Mouse (Mus musculus) CH12.LX (cell line): ENCODE measurements around the gene H2-M10.6. TPM values are rescaled to one million over a fixed set of nuclear protein-coding genes. Genes with fewer than 3 reads are reported as not detected.

Source experiments
- DNase-seq: peaks from one replicate; pipeline ENCODE4 v3.0.0-alpha.2; 2013; ENCODE audit errors: extremely low read depth
- H3K27ac ChIP-seq: 2 replicates; pipeline ENCODE4 v1.5.1; 2012; ENCODE audit warnings: low read depth, mild to moderate bottlenecking, control low read depth, moderate library complexity; ENCODE audit not compliant: insufficient read depth
- H3K27me3 ChIP-seq: replicated peaks from 2 replicates; pipeline ENCODE3; 2012; ENCODE audit warnings: inconsistent platforms
- H3K36me3 ChIP-seq, 2 experiments: replicated peaks in 1 of 2; 2 replicates each; pipeline versions ENCODE3 to v1.6.1; 2012; ENCODE audit warnings: inconsistent platforms in 1 of 2, low read length in 1 of 2, mild to moderate bottlenecking in 1 of 2, mixed read lengths in 1 of 2, moderate library complexity in 1 of 2; ENCODE audit not compliant: control insufficient read depth in 1 of 2, insufficient read depth in 1 of 2
- H3K4me1 ChIP-seq, 2 experiments: 2 replicates each; pipeline ENCODE4 v1.6.1; 2012; ENCODE audit warnings: inconsistent platforms in 1 of 2, moderate library complexity in 1 of 2; ENCODE audit not compliant: insufficient read depth in 2 of 2, control insufficient read depth in 1 of 2
- H3K4me2 ChIP-seq: 2 replicates; pipeline ENCODE4 v1.6.1; 2012; ENCODE audit warnings: low read depth, mild to moderate bottlenecking, control low read depth; ENCODE audit not compliant: poor library complexity, insufficient read depth, severe bottlenecking
- H3K4me3 ChIP-seq, 3 experiments: fragments of 150-350 bp in 1 of 3; sonication (generic) in 1 of 3; replicated peaks in 1 of 3; 2 replicates each; pipeline versions ENCODE3 to v1.5.1; 2011 to 2012; ENCODE audit warnings: low read depth in 2 of 3, low read length in 2 of 3, mild to moderate bottlenecking in 2 of 3, moderate library complexity in 2 of 3, control low read depth in 1 of 3, improper control_type of control experiment in 1 of 3, inconsistent platforms in 1 of 3, mixed read lengths in 1 of 3; ENCODE audit not compliant: poor library complexity in 1 of 3
- H3K79me2 ChIP-seq: replicated peaks from 2 replicates; pipeline ENCODE4 v1.6.1; 2012; ENCODE audit warnings: mild to moderate bottlenecking, moderate library complexity; ENCODE audit not compliant: control insufficient read depth, poor library complexity, insufficient read depth, severe bottlenecking; ENCODE audit errors: extremely low read depth
- H3K9ac ChIP-seq: 2 replicates; pipeline ENCODE4 v1.6.1; 2012; ENCODE audit warnings: low read depth, mild to moderate bottlenecking, control low read depth, moderate library complexity; ENCODE audit not compliant: insufficient read depth
- H3K9me3 ChIP-seq: replicated peaks from 2 replicates; pipeline ENCODE3; 2012; ENCODE audit warnings: low read length, inconsistent platforms, mixed read lengths
- BHLHE40 ChIP-seq: IDR thresholded peaks from 2 replicates; pipeline ENCODE4 v1.6.1; 2011; ENCODE audit warnings: mild to moderate bottlenecking, low read depth, low read length, improper control_type of control experiment
- E2F4 ChIP-seq: IDR thresholded peaks from 2 replicates; pipeline ENCODE4 v1.6.1; 2011; ENCODE audit warnings: low read depth, low read length, improper control_type of control experiment; ENCODE audit not compliant: insufficient replicate concordance
- ETS1 ChIP-seq: conservative IDR thresholded peaks from 2 replicates; pipeline ENCODE4 v1.6.1; 2012; ENCODE audit warnings: low read depth, mild to moderate bottlenecking, inconsistent platforms, low read length, improper control_type of control experiment, moderate library complexity
- IRF4 ChIP-seq: IDR thresholded peaks from 2 replicates; pipeline ENCODE4 v1.6.1; 2014; ENCODE audit warnings: low read depth, mild to moderate bottlenecking, inconsistent platforms, low read length, improper control_type of control experiment
- JUN ChIP-seq: IDR thresholded peaks from 2 replicates; pipeline ENCODE4 v1.6.1; 2011; ENCODE audit warnings: low read depth, mild to moderate bottlenecking, low read length, improper control_type of control experiment, moderate library complexity; ENCODE audit not compliant: insufficient read depth
- MAFK ChIP-seq: IDR thresholded peaks from 2 replicates; pipeline ENCODE4 v1.6.1; 2011; ENCODE audit warnings: low read length, improper control_type of control experiment; ENCODE audit not compliant: insufficient replicate concordance
- MEF2A ChIP-seq: IDR thresholded peaks from 2 replicates; pipeline ENCODE4 v1.6.1; 2014; ENCODE audit warnings: low read depth, mild to moderate bottlenecking, inconsistent platforms, low read length, improper control_type of control experiment, borderline replicate concordance
- MXI1 ChIP-seq: IDR thresholded peaks from 2 replicates; pipeline ENCODE4 v1.6.1; 2011; ENCODE audit warnings: mild to moderate bottlenecking, low read depth, low read length, improper control_type of control experiment
- MYC ChIP-seq: IDR thresholded peaks from 2 replicates; pipeline ENCODE4 v1.6.1; 2011; ENCODE audit warnings: low read depth, mild to moderate bottlenecking, improper control_type of control experiment, low read length
- NELFE ChIP-seq: IDR thresholded peaks from 2 replicates; pipeline ENCODE4 v1.6.1; 2011; ENCODE audit warnings: low read depth, low read length, improper control_type of control experiment
- POLR2A ChIP-seq: IDR thresholded peaks from 2 replicates; pipeline ENCODE4 v1.6.1; 2011; ENCODE audit warnings: low read depth, mild to moderate bottlenecking, improper control_type of control experiment, low read length
- RAD21 ChIP-seq: IDR thresholded peaks from 2 replicates; pipeline ENCODE4 v1.6.1; 2011; ENCODE audit warnings: low read depth, mild to moderate bottlenecking, low read length, improper control_type of control experiment, moderate library complexity
- RCOR1 ChIP-seq: conservative IDR thresholded peaks from 2 replicates; pipeline ENCODE4 v1.6.1; 2012; ENCODE audit warnings: low read depth, mild to moderate bottlenecking, inconsistent platforms, low read length, improper control_type of control experiment
- SIN3A ChIP-seq: IDR thresholded peaks from 2 replicates; pipeline ENCODE4 v1.6.1; 2012; ENCODE audit warnings: low read length, improper control_type of control experiment, inconsistent platforms
- SMC3 ChIP-seq: IDR thresholded peaks from 2 replicates; pipeline ENCODE4 v1.6.1; 2011; ENCODE audit warnings: low read depth, low read length, improper control_type of control experiment
- TBP ChIP-seq: conservative IDR thresholded peaks from 2 replicates; pipeline ENCODE4 v1.6.1; 2011; ENCODE audit warnings: low read depth, low read length, improper control_type of control experiment
- USF1 ChIP-seq: IDR thresholded peaks from 2 replicates; pipeline ENCODE4 v1.6.1; 2014; ENCODE audit warnings: low read depth, mild to moderate bottlenecking, inconsistent platforms, low read length, improper control_type of control experiment
- USF2 ChIP-seq: conservative IDR thresholded peaks from 2 replicates; pipeline ENCODE4 v1.6.1; 2011; ENCODE audit warnings: low read depth, low read length, improper control_type of control experiment
- ZKSCAN1 ChIP-seq: IDR thresholded peaks from 2 replicates; pipeline ENCODE4 v1.6.1; 2012; ENCODE audit warnings: low read depth, inconsistent platforms, low read length, improper control_type of control experiment, borderline replicate concordance
- ZNF384 ChIP-seq: IDR thresholded peaks from 2 replicates; pipeline ENCODE4 v1.6.1; 2012; ENCODE audit warnings: low read depth, low read length, improper control_type of control experiment, inconsistent platforms
- dilution Hi-C: fragments of 300-500 bp; cut with MboI; formaldehyde crosslinking; loops from 2 replicates; pipeline ENCODE4 v1.14.3; 2020; ENCODE audit warnings: low sequenced_read_pairs; ENCODE audit not compliant: extremely low pct_unique_long_range_greater_than_20kb, extremely low pct_ligation_motif_present
- in situ Hi-C: fragments of 300-500 bp; cut with MboI; formaldehyde crosslinking; loops from 3 replicates; pipeline ENCODE4 v1.14.3; 2019; ENCODE audit warnings: low sequenced_read_pairs, low pct_ligation_motif_present, low pct_unique_long_range_greater_than_20kb, mixed read lengths
- polyA plus RNA-seq: library from polyadenylated mRNA; unstranded; fragments of >175 nt; gene quantifications from 2 replicates; pipeline ENCODE4 v1.2.1, GENCODE M21; 2012; ENCODE audit warnings: low read depth; ENCODE audit not compliant: insufficient read length
- total RNA-seq, 2 experiments: library from RNA; depleted of rRNA; stranded (reverse); fragments of 300-350 nt in 1 of 2; fragments of >200 nt in 1 of 2; gene quantifications; 2 replicates each; pipeline ENCODE4 v1.2.3; 2012 to 2014

The H2-M10.6 gene
- total and polyA plus RNA-seq, 3 experiments = 0.27 TPM; not detected in 2

GRCm38 (mm10) chr17:36855484-36855883 is 43.5 kb downstream of the H2-M10.6 start:
- no peak for TF ChIP-seq SIN3A
- TF ChIP-seq JUN = no peak
- TF ChIP-seq RCOR1 = no peak
- TF ChIP-seq ZKSCAN1 = no peak
- TF ChIP-seq MAFK = no peak
- TF ChIP-seq ETS1 = no peak
- no peak for TF ChIP-seq IRF4
- no peak for TF ChIP-seq ZNF384
- no peak for TF ChIP-seq SMC3
- TF ChIP-seq, all 38 proteins: peak for 0
- peaks cover 64 to 96% of the 10 kb centered on the region in 2 experiments for H3K36me3 ChIP-seq

GRCm38 (mm10) chr17:36856236-36856635 is 44.3 kb downstream of the H2-M10.6 start:
- Histone ChIP-seq H3K4me2 (no peak overlapping the region), H3K9ac (no peak overlapping the region), H3K36me3 (peaks cover 56 to 90% of the 10 kb centered on the region in 2 experiments), H3K9me3 (no peaks in the 10 kb centered on the region), H3K27me3 (no peaks in the 10 kb centered on the region), H3K4me3 (no peak overlapping the region), H3K27ac (no peak overlapping the region), H3K4me1 (no peaks in the 10 kb centered on the region), H3K79me2 (no peaks in the 10 kb centered on the region)
- no peak for DNase-seq
- TF ChIP-seq POLR2A (no peak), NELFE (no peak), MEF2A (no peak), MYC (no peak), SMC3 (no peak), TBP (no peak), USF1 (no peak), RCOR1 (no peak), ZKSCAN1 (no peak), USF2 (no peak), BHLHE40 (no peak), RAD21 (no peak), MXI1 (no peak), E2F4 (no peak)
- dilution Hi-C loops = no loop called here
- in situ Hi-C loops = no loop called here

More at GRCm38 (mm10) chr17:36855484-36855883, 43.5 kb downstream of the H2-M10.6 start:
- Histone ChIP-seq H3K79me2 (no peaks in the 10 kb centered on the region), H3K4me2 (no peak overlapping the region), H3K4me3 (no peak overlapping the region), H3K27ac (no peak overlapping the region), H3K9ac (no peak overlapping the region), H3K9me3 (no peaks in the 10 kb centered on the region), H3K27me3 (no peaks in the 10 kb centered on the region), H3K4me1 (no peaks in the 10 kb centered on the region)
- in situ Hi-C loops (no loop called here), dilution Hi-C loops (no loop called here)
- no peak for DNase-seq
